Mouse (Mus musculus) forebrain, embryonic 10.5 days (tissue): ENCODE measurements around the gene Ywhaq. TPM values are rescaled to one million over a fixed set of nuclear protein-coding genes. Genes with fewer than 3 reads are reported as not detected.

ENCODE experiments used
- DNase-seq: peaks from one replicate; pipeline ENCODE4 v3.0.0-alpha.2; 2017; ENCODE audit warnings: low spot score; ENCODE audit errors: extremely low spot score
- H3K27ac ChIP-seq: fragments of 300-500 bp; sonication (generic); 2 replicates; pipeline ENCODE4 v1.5.1; 2016; ENCODE audit warnings: mild to moderate bottlenecking
- H3K27me3 ChIP-seq: fragments of 300-500 bp; sonication (generic); 2 replicates; pipeline ENCODE4 v1.6.1; 2016; ENCODE audit warnings: mild to moderate bottlenecking; ENCODE audit not compliant: poor library complexity, severe bottlenecking
- H3K36me3 ChIP-seq: fragments of 300-500 bp; sonication (generic); replicated peaks from 2 replicates; pipeline ENCODE4 v1.6.1; 2016; ENCODE audit warnings: mild to moderate bottlenecking, moderate library complexity
- H3K4me1 ChIP-seq: fragments of 300-500 bp; sonication (generic); 2 replicates; pipeline ENCODE4 v1.6.1; 2016
- H3K4me3 ChIP-seq: fragments of 300-500 bp; sonication (generic); 2 replicates; pipeline ENCODE4 v1.5.1; 2016; ENCODE audit warnings: mild to moderate bottlenecking, moderate library complexity
- H3K9me3 ChIP-seq: fragments of 300-500 bp; sonication (generic); 2 replicates; pipeline ENCODE4 v1.6.1; 2016; ENCODE audit warnings: mild to moderate bottlenecking, moderate library complexity
- WGBS: fragments of 180-500 bp; shearing (Covaris S2); methylation state at CpG from one replicate; pipeline ENCODE4 v1.1.7; 2016; 5-methylcytosine and 5-hydroxymethylcytosine counted together
- polyA plus RNA-seq: library from polyadenylated mRNA; unstranded; fragments of >200 nt; fragmentation: Nextera tagmentation; extraction: Ambion mirVana; gene quantifications from 2 replicates; pipeline ENCODE4 v1.2.1, GENCODE M21; 2016

Gene Ywhaq
- polyA plus RNA-seq = 1,022 and 1,034 TPM in 2 replicates

DNA sequence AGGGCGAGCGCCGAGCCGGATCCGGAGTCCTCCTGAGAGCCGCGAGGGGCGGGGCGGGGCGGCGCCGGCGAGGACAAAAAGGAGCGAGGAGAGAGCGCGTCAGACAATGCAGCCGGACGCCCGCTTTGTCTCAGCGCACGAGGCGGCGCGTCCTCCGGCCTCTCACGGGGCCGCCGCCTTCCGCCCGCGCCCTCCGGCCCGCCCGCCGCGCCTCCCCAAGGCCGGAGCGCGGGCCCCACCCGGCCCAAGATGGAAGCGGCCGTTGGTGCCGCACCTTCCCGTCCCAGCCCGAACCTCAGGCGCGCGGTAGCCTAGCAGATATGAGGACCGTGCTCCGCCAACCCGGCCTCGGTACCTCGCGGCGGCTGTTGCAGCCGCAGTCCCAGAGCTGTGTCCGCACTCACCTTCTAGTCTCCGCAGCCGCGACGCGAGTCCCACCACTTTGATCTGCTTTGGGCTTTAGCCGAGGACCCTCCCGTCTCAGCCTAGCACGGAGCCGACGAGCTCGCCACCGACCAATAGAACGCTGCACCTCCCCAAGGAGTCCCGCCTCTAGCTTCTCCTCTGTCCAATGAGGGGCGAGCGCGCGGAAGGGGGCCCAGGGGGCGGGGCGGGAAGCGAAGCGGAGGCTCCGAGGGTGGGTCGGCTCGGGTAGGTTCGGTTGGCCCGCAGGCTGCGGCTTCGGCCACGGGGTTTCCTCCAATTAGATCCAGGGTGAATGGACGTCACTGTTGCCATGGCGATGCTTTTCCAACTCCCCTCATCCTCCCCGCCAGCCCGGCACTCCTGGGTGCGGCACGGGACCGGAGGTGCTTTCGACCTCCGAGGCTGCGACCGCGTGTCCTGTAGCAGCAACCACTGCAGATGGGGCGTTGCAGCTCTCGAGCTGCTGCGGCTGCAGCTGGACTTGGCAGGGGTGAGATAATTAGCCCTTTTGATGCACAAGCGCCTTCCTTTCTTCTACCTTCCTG, at the start of gene Ywhaq:
Gene Ywhaq (minus strand): TSS at position 538 of the 971 bp plus-strand sequence.
- Histone ChIP-seq H3K9me3 (peaks cover 28% of the 10 kb centered on the region), H3K27ac (peak within 1 kb of the TSS; percentile 99), H3K36me3 (peaks cover 38% of the 10 kb centered on the region), H3K4me3 (peak within 1 kb of the TSS; percentile 83), H3K4me1 (peaks cover 26% of the 10 kb centered on the region), H3K27me3 (no peaks in the 10 kb centered on the region)
- DNase-seq = peak; percentile 99
- under 1% methylated on average over 101 of the region's 103 CpGs for WGBS

DNA sequence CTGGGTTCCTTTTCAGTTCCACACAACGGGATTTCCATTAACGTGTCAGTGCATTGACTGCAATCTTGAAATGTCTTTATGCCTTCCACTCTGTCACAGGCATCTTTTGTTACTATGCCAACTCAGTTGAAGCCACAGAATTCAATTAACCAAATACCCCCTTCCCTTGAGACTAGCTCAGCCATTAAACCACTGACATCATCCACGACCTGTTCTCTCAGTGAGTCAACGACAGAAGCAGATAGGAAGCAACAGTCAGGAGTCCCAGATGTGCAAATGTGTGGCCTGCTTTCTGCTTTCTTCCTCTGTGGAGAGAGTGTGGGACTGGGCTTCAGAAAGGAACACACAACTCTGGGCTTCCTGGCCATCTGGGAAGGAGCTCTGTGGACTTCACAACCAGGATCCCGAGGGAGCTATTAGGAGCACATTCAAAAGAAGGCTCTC, 46.0 kb upstream of the Ywhaq start:
- Histone ChIP-seq H3K27me3 (no peaks in the 10 kb centered on the region), H3K9me3 (no peaks in the 10 kb centered on the region), H3K4me3 (no peak overlapping the region), H3K4me1 (no peaks in the 10 kb centered on the region), H3K36me3 (no peaks in the 10 kb centered on the region), H3K27ac (no peak overlapping the region)
- 72% methylated on average over 5 of the region's 5 CpGs for WGBS
- DNase-seq = no peak

DNA sequence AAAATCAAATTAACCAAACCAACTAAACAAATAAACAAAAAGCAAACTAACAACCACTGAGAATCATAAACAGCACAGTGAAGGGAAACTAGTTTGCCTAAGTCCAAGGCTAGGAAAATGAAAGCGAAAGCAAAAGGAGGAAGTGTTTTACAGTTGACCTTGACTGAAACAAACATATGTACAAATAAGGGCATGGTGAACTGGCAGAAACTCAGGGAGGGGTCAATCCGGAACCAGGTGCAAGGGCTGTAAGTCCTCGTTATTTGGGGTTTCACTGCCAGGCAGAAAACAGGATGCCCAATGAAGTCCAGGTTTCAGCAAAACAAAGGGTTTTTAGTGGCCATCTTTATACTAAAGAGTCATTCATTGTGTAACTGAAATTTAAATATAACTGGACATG, 45.2 kb upstream of the Ywhaq start:
- Histone ChIP-seq H3K27ac (no peak overlapping the region), H3K4me3 (no peak overlapping the region), H3K4me1 (no peaks in the 10 kb centered on the region), H3K27me3 (no peaks in the 10 kb centered on the region), H3K36me3 (no peaks in the 10 kb centered on the region), H3K9me3 (no peaks in the 10 kb centered on the region)
- 81% methylated on average over 3 of the region's 3 CpGs for WGBS
- DNase-seq = no peak

DNA sequence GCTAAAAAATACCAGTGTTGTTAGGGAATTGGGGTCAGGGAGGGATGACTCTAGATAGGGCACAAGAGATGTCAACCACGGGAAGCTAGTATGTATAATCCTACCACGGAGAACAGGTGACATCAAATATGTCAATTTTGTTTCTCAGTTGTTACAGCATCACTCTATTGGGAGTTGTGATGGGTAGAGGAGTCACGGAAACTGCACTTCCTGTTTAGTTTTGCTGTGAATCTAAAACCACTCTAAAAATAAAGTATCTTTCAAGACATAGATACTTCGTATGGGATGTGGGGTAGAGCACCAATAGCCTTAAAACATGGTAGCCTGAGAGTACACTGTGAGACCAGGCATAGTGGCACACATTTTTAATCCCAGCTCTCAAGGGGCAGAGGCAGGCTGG, 42.2 kb upstream of the Ywhaq start:
- WGBS = 92% methylated on average over 4 of the region's 4 CpGs

DNA sequence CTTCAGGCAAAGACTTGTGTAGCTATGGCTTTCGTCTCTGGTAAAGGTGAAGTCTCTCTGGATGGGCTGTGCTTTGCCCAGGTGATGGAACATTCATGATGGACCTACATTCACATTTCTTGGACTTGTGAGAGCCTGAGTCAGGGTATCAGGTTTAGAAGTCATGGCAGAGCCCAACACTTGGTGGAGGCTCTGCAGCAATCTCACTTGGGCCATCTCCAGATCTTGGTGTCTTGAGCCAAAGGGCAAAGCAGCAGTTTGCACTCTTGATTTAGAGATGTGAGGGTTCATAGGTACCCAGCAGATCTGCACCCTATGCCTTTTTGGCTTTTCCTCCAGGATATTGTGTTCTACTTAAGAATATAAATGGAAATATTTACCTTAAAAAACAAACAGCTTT, 38.6 kb upstream of the Ywhaq start:
- Histone ChIP-seq H3K4me1 (no peaks in the 10 kb centered on the region), H3K4me3 (no peak overlapping the region), H3K36me3 (no peaks in the 10 kb centered on the region), H3K9me3 (no peaks in the 10 kb centered on the region), H3K27ac (no peak overlapping the region), H3K27me3 (no peaks in the 10 kb centered on the region)
- no peak for DNase-seq
- WGBS = 93% methylated on average over 1 of the region's 1 CpGs

More for the DNA sequence above, 42.2 kb upstream of the Ywhaq start:
- Histone ChIP-seq H3K27ac (no peak overlapping the region), H3K4me1 (no peaks in the 10 kb centered on the region), H3K27me3 (no peaks in the 10 kb centered on the region), H3K4me3 (no peak overlapping the region), H3K9me3 (no peaks in the 10 kb centered on the region), H3K36me3 (no peaks in the 10 kb centered on the region)
- DNase-seq = no peak

DNA sequence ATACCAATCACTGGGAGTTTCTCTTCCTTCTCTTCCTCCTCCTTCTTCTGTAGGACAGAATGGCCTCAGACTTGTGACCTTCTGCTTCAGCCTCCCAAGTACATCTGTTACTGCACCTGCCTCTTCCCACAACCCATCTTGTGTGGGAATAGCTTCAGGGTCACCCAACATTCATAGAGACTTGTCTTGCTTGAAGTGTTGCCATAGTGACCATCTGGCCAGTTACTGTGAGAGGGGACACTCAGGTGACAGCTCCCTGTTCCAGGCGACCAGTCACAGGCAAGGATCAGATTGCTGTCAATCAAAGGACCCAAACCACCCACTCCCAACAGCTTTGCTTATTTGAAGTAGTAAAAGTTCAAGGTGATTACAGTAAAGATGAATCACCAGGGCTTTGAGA, 34.3 kb upstream of the Ywhaq start:
- Histone ChIP-seq H3K36me3 (no peaks in the 10 kb centered on the region), H3K27me3 (no peaks in the 10 kb centered on the region), H3K27ac (no peak overlapping the region), H3K4me1 (no peaks in the 10 kb centered on the region), H3K9me3 (no peaks in the 10 kb centered on the region), H3K4me3 (no peak overlapping the region)
- WGBS = 39% methylated on average over 1 of the region's 1 CpGs
- no peak for DNase-seq

DNA sequence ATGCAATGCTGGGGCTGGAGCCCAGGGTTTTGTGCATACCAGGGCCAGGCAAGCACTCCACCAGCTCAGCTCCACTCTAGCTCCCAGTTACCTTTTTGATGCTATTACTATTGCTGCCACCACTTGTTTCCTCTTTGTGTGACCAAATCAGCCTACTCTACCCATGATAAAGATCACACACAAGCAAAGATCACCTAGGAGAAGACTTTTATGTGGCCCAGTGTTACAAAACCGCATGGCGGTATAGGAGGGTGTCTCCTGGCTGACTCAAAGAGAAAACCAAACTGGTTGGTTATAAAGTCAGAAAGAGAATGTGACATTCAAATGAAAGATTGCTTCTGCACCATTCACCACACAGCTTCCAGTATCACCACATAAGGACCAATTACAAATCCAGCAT, 33.9 kb upstream of the Ywhaq start:
- H3K4me1 ChIP-seq = no peaks in the 10 kb centered on the region
- DNase-seq = no peak
- no peaks in the 10 kb centered on the region for H3K9me3 ChIP-seq
- no peaks in the 10 kb centered on the region for H3K36me3 ChIP-seq
- 94% methylated on average over 2 of the region's 2 CpGs for WGBS
- H3K4me3 ChIP-seq = no peak overlapping the region
- no peak overlapping the region for H3K27ac ChIP-seq
- H3K27me3 ChIP-seq = no peaks in the 10 kb centered on the region

DNA sequence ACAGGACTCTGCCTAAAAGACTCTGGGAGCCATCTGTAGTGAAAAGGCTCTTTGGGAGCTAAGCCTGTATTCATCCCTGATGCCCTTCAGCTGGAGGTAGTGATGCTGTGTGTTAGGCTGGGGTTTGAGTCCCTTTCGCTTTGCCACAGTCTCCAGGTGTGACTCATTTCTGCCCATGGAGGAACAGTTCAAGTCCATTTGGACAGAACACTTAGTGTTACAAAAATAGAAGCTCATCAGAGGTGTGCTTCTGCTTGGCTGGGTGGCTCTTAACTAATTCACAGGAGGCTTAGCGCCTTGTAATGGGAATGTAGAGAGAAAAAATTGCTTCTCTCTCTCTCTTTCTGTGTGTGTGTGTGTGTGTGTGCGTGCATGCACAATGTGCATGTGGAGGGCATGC, 26.3 kb upstream of the Ywhaq start:
- 95% methylated on average over 3 of the region's 3 CpGs for WGBS
- no peak for DNase-seq
- Histone ChIP-seq H3K4me3 (no peak overlapping the region), H3K9me3 (no peaks in the 10 kb centered on the region), H3K27ac (no peak overlapping the region), H3K27me3 (no peaks in the 10 kb centered on the region), H3K36me3 (no peaks in the 10 kb centered on the region), H3K4me1 (no peaks in the 10 kb centered on the region)

DNA sequence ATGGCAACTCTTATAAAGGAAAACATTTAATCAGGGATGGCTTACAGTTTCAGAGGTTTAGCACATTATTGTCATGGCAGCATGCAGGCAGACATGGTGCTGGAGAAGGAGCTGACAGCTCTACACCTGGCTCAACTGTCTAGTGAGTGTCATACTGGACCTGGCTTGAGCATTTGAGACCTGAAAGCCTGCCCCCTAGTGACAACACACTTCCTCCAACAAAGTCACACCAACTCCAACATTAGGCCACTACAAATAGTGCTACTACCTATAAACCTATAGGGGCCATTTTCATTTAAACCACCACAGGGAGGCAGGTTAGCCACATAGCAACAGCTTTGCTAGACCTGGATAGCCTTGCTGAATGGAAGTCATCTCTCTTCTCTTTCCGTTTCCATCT, 24.4 kb upstream of the Ywhaq start:
- 89% methylated on average over 1 of the region's 1 CpGs for WGBS
- H3K27ac ChIP-seq = no peak overlapping the region
- no peaks in the 10 kb centered on the region for H3K9me3 ChIP-seq
- H3K4me3 ChIP-seq = no peak overlapping the region
- no peaks in the 10 kb centered on the region for H3K36me3 ChIP-seq
- H3K4me1 ChIP-seq = no peaks in the 10 kb centered on the region
- no peak for DNase-seq
- H3K27me3 ChIP-seq = no peaks in the 10 kb centered on the region

DNA sequence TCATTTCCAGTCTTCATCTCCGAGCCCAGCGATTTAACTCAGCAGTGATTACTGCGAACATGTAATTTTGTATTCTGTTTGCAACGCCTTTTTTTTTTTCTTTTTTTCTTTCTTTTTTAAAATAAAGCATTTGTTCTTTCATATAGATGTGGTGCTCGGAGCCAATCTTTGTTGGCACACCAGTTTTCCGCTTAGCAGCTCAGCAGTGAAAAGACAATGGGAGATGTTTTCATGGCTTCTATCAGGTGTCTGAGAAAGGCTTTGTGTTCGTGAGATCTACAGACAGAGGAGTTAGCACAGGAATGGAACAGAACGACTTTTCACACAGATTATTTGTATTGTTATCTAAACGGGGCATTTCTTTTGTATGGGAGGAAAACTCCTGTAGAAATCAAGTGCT, 22.0 kb upstream of the Ywhaq start:
- H3K27me3 ChIP-seq = no peaks in the 10 kb centered on the region
- no peaks in the 10 kb centered on the region for H3K36me3 ChIP-seq
- no peaks in the 10 kb centered on the region for H3K9me3 ChIP-seq
- 82% methylated on average over 9 of the region's 9 CpGs for WGBS
- H3K4me1 ChIP-seq = 0 out of 2 replicates have a peak, but pooled peaks cover 2% of the 10 kb centered on the region
- no peak overlapping the region for H3K4me3 ChIP-seq
- no peak overlapping the region for H3K27ac ChIP-seq
- no peak for DNase-seq

DNA sequence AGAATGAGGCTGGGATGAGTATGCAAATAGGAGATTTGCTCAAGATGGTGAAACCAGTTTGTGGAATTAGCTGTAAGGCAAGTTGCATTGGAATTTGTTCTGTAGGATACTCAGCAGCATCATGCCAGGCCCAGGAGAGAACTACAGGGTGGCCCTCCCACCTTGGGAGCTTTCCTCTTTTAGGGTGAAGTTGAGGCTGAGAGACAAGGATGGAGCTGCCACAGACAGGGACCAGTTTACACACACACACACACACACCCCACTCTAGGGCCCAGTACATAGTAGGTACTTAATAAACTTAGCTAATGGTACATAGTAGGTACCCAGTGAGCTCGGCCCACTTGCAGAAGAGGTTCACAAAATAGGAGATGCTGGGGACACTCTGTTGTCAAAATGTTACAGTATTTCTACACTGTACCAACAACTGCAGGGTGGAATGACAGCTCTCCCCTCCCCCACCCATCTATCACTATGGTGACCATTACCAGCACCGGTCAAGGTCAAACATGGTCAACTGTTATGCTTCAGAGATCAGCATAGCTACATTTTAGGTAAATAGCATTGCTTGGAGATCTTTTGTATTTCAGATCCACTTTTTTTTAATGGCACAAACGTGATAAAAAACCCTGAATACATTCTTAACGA, 21.4 kb upstream of the Ywhaq start:
- no peaks in the 10 kb centered on the region for H3K36me3 ChIP-seq
- WGBS = 79% methylated on average over 4 of the region's 4 CpGs
- H3K27ac ChIP-seq = no peak overlapping the region
- no peaks in the 10 kb centered on the region for H3K27me3 ChIP-seq
- H3K4me1 ChIP-seq = 0 out of 2 replicates have a peak, but pooled peaks cover 2% of the 10 kb centered on the region
- no peak overlapping the region for H3K4me3 ChIP-seq
- DNase-seq = no peak
- no peaks in the 10 kb centered on the region for H3K9me3 ChIP-seq

DNA sequence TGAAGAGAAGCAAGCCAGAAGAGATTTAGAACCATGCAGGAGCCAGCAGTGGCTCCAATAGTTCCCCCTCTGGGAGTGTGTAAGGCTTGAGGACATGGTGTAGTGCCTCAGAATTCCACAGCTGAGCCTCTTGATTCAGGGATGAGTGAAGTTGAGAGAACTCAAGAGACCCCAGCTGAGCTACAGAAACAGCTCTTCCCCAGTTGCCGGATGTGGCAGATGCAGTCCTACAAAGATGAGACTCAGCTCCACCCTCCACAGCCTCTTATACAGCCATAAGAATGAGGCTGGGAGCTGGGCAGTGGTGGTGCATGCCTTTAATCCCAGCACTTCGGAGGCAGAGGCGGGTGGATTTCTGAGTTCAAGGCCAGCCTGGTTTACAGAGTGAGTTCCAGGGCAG, 20.9 kb upstream of the Ywhaq start:
- WGBS = 83% methylated on average over 3 of the region's 3 CpGs
- Histone ChIP-seq H3K4me1 (0 out of 2 replicates have a peak, but pooled peaks cover 2% of the 10 kb centered on the region), H3K36me3 (no peaks in the 10 kb centered on the region), H3K9me3 (no peaks in the 10 kb centered on the region), H3K27ac (no peak overlapping the region), H3K4me3 (no peak overlapping the region), H3K27me3 (no peaks in the 10 kb centered on the region)
- DNase-seq = no peak

DNA sequence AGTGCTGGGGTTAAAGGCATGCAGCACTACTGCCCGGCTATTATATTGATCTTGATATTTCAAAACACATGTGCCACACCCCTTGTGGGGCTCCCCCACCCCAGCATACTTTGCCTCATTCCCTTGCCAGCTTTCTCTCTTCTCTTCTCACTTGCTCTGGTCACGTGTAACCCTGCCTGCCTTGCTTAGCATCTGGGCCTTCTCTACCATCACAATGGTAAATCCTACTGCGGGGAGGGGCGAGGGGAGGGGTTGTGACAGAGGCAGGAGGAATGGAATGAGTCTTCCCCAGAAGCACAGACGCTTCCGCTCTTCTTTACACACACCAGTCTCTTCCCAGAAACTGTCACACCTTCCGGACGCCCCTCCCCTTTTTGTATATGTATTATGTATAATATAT, 14.5 kb upstream of the Ywhaq start:
- Histone ChIP-seq H3K9me3 (no peaks in the 10 kb centered on the region), H3K36me3 (no peaks in the 10 kb centered on the region), H3K4me1 (peaks cover 3% of the 10 kb centered on the region; the same call in 1 of the 2 replicates), H3K27ac (no peak overlapping the region), H3K4me3 (no peak overlapping the region), H3K27me3 (no peaks in the 10 kb centered on the region)
- no peak for DNase-seq
- 56% methylated on average over 8 of the region's 8 CpGs for WGBS
